ENCODE assay signal across 22 mouse cellular contexts in the genomic region with DNA sequence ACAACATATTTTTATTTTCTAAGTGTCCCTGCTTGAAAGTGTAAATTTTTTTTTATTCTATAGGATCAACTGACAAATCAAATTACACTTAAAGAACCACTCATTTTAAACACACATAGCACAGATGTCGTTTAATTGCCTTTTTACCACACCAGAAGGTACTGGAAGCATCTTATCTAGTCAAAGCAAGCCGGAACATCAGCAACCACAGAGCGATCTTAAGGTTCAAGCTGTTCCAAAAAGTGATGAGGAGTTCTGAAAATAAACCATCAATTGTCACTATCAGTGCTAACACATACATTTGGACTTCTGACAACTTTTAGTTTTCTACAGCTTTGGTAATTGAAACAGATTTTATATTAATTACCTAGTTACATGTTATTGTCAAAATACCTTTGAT. TPM values are rescaled to one million over a fixed set of nuclear protein-coding genes. Genes with fewer than 3 reads are reported as not detected.
DNase-seq lines count a peak whose midpoint lies in the region; ATAC-seq and TF ChIP-seq lines count a peak whose summit lies in the region.
"Had no signal": no experiment of that assay in that cellular context is flagged by ENCODE, and none has a peak within 500 bp of the region (broad histone marks: within the 10 kb centered on the region; RNA-seq: fewer than 3 reads in every experiment).

No protein-coding gene starts in this region.

- no peaks in the 10 kb centered on the region for H3K79me2 ChIP-seq in MEL (ENCODE audit: control insufficient read depth, insufficient read depth, low read length, poor library complexity)

- TF ChIP-seq RAD21 in MEL (IDR thresholded peaks at IDR 0.05; ENCODE audit: low read depth, low read length), result no peak

- TF ChIP-seq EP300 in MEL (IDR thresholded peaks at IDR 0.05; ENCODE audit: low read depth in 1 of 2, low read length in 2 of 2), result peak; percentile 52 to 69; a peak in 3 of 4 replicates

- TF ChIP-seq CTCF in layer of hippocampus, adult 2 months (conservative IDR thresholded peaks at IDR 0.05), result no peak
- TF ChIP-seq CTCF in MEL (IDR thresholded peaks at IDR 0.05 in 2 of 3, conservative IDR thresholded peaks at IDR 0.05 in 1 of 3; ENCODE audit: control insufficient read depth in 1 of 3, insufficient read depth in 1 of 3, low read depth in 2 of 3, low read length in 3 of 3, poor library complexity in 1 of 3, severe bottlenecking in 1 of 3), result no peak

- H3K9ac ChIP-seq in MEL (ENCODE audit: control insufficient read depth, low read depth, low read length, poor library complexity, severe bottlenecking), result no peak overlapping the region
- H3K9ac ChIP-seq in midbrain, embryonic 14.5 days (replicated peaks; ENCODE audit: low read length), result no peak overlapping the region
- H3K9ac ChIP-seq: forebrain, embryonic 13.5 days; hindbrain, embryonic 12.5 days; hindbrain, embryonic 15.5 days had no signal

- no peaks in the 10 kb centered on the region for H3K9me3 ChIP-seq in MEL (replicated peaks; ENCODE audit: insufficient read depth, low read length)
- no peaks in the 10 kb centered on the region for H3K9me3 ChIP-seq in midbrain, embryonic 14.5 days (ENCODE audit: control insufficient read depth, low read length)
- H3K9me3 ChIP-seq: forebrain, embryonic 10.5 days; forebrain, embryonic 13.5 days; hindbrain, embryonic 12.5 days; hindbrain, embryonic 15.5 days had no signal

- WGBS in midbrain, embryonic 14.5 days, result 97% methylated on average over 3 of the region's 3 CpGs

- H3K4me3 ChIP-seq in layer of hippocampus, adult 2 months, result no peak overlapping the region
- H3K4me3 ChIP-seq in MEL (ENCODE audit: control insufficient read depth in 1 of 2, insufficient read depth in 1 of 2, low read depth in 2 of 2, low read length in 2 of 2), result no peak overlapping the region
- H3K4me3 ChIP-seq in midbrain, embryonic 14.5 days (replicated peaks; ENCODE audit: low read depth, low read length), result no peak overlapping the region
- H3K4me3 ChIP-seq: forebrain, embryonic 10.5 days; forebrain, embryonic 13.5 days; gastrocnemius, adult 2 months; hindbrain, embryonic 12.5 days; hindbrain, embryonic 15.5 days had no signal

- TF ChIP-seq POLR2A in MEL (IDR thresholded peaks at IDR 0.05; ENCODE audit: control insufficient read depth in 1 of 2, insufficient read depth in 1 of 2, low read depth in 1 of 2, low read length in 2 of 2, poor library complexity in 1 of 2), result no peak

- H3K4me1 ChIP-seq in MEL (ENCODE audit: control insufficient read depth in 1 of 2, insufficient read depth in 2 of 2, low read length in 2 of 2), result no peaks in the 10 kb centered on the region
- no peaks in the 10 kb centered on the region; the same call in 1 of the 2 replicates for H3K4me1 ChIP-seq in midbrain, embryonic 14.5 days (ENCODE audit: control insufficient read depth, insufficient read depth, low read length)
- H3K4me1 ChIP-seq: forebrain, embryonic 10.5 days; forebrain, embryonic 13.5 days; hindbrain, embryonic 15.5 days had no signal

- peak; percentile 45; the same call in 1 of the 2 replicates for ATAC-seq in common myeloid progenitor, adult 5-6 weeks (replicated peaks; ENCODE audit: low read depth, poor library complexity, severe bottlenecking)
- no peak for ATAC-seq in midbrain, embryonic 14.5 days (ENCODE audit: low FRiP score, low TSS enrichment)
- ATAC-seq: forebrain, embryonic 13.5 days; forebrain, embryonic 16.5 days; Patski had no signal

- peak overlapping the region; percentile 54; the same call in 1 of the 2 replicates for H3K27ac ChIP-seq in layer of hippocampus, adult 2 months
- no peak overlapping the region for H3K27ac ChIP-seq in MEL (ENCODE audit: control insufficient read depth, low read depth, low read length)
- no peak overlapping the region for H3K27ac ChIP-seq in midbrain, embryonic 14.5 days (replicated peaks; ENCODE audit: low read depth, low read length)
- H3K27ac ChIP-seq: forebrain, embryonic 10.5 days; forebrain, embryonic 13.5 days; gastrocnemius, adult 2 months; hindbrain, embryonic 12.5 days; hindbrain, embryonic 15.5 days had no signal

- DNase-seq in layer of hippocampus, adult 2 months (ENCODE audit: low spot score in 2 of 2), result peak in 1 of 2 experiments; percentile 14
- DNase-seq in layer of hippocampus, adult 9-10 months (ENCODE audit: low spot score), result no peak
- peak; percentile 25 for DNase-seq in MEL (ENCODE audit: low read depth, low spot score)
- no peak for DNase-seq in midbrain, embryonic 14.5 days
- no peak for DNase-seq in urinary bladder, postnatal 36 days (ENCODE audit: low spot score in 2 of 2)
- DNase-seq: adrenal gland, postnatal 10 days; adrenal gland, postnatal 36 days; cerebellum, adult 11-12 months; cerebellum, adult 8-10 months; cerebellum, postnatal 10 days; cerebellum, postnatal 36 days; gastrocnemius, adult 2 months; gastrocnemius, postnatal 14 days; heart, adult 11 months had no signal

- H3K4me2 ChIP-seq in midbrain, embryonic 14.5 days (ENCODE audit: low read length), result no peak overlapping the region
- H3K4me2 ChIP-seq: forebrain, embryonic 13.5 days; heart, embryonic 11.5 days; hindbrain, embryonic 12.5 days; hindbrain, embryonic 15.5 days had no signal

- peaks cover 5 to 9% of the 10 kb centered on the region in 2 experiments for H3K36me3 ChIP-seq in MEL (ENCODE audit: control insufficient read depth in 1 of 2, insufficient read depth in 2 of 2, low read length in 2 of 2)
- H3K36me3 ChIP-seq in midbrain, embryonic 14.5 days (ENCODE audit: control insufficient read depth, insufficient read depth, low read length), result peaks cover 46% of the 10 kb centered on the region

- no peaks in the 10 kb centered on the region for H3K27me3 ChIP-seq in MEL (ENCODE audit: control insufficient read depth in 1 of 2, insufficient read depth in 2 of 2, low read length in 2 of 2)
- H3K27me3 ChIP-seq in midbrain, embryonic 14.5 days (ENCODE audit: control insufficient read depth, insufficient read depth, low read length), result no peaks in the 10 kb centered on the region
- H3K27me3 ChIP-seq: forebrain, embryonic 13.5 days; hindbrain, embryonic 12.5 days; hindbrain, embryonic 15.5 days; Patski had no signal

TF ChIP-seq in MEL, 35 proteins besides CTCF, POLR2A, EP300 and RAD21:
- no peak for TF ChIP-seq ZC3H11A (IDR thresholded peaks at IDR 0.05; ENCODE audit: low read depth, low read length)
- TF ChIP-seq USF1 (IDR thresholded peaks at IDR 0.05; ENCODE audit: low read depth, low read length), result no peak
- no peak for TF ChIP-seq ZNF384 (IDR thresholded peaks at IDR 0.05; ENCODE audit: low read depth, low read length)
- TF ChIP-seq MEF2A (IDR thresholded peaks at IDR 0.05; ENCODE audit: extremely low read depth, insufficient replicate concordance, low read depth, low read length, poor library complexity, severe bottlenecking), result peak; percentile 68; the same call in 1 of the 2 replicates
- TF ChIP-seq KAT2A (conservative IDR thresholded peaks at IDR 0.05; ENCODE audit: low read depth, low read length), result no peak
- no peak for TF ChIP-seq GABPA (IDR thresholded peaks at IDR 0.05; ENCODE audit: low read depth, low read length)
- no peak for TF ChIP-seq ZMIZ1 (IDR thresholded peaks at IDR 0.05; ENCODE audit: low read depth, low read length)
- TF ChIP-seq RCOR1 (IDR thresholded peaks at IDR 0.05; ENCODE audit: low read depth, low read length), result peak; percentile 57
- peak; percentile 56 for TF ChIP-seq ETS1 (IDR thresholded peaks at IDR 0.05; ENCODE audit: low read depth, low read length)
- TF ChIP-seq TCF12 (IDR thresholded peaks at IDR 0.05; ENCODE audit: low read depth, low read length), result peak; percentile 85
- no peak for TF ChIP-seq POLR2AphosphoS5 (IDR thresholded peaks at IDR 0.05; ENCODE audit: borderline replicate concordance, low read depth, low read length)
- TF ChIP-seq GATA1 (IDR thresholded peaks at IDR 0.05; ENCODE audit: low read depth, low read length), result peak; percentile 37; the same call in 1 of the 2 replicates
- TF ChIP-seq POLR2AphosphoS2 (IDR thresholded peaks at IDR 0.05; ENCODE audit: low read length), result no peak
- TF ChIP-seq BHLHE40 (IDR thresholded peaks at IDR 0.05; ENCODE audit: borderline replicate concordance, low read depth, low read length), result no peak
- TF ChIP-seq MYC (IDR thresholded peaks at IDR 0.05; ENCODE audit: low read depth, low read length), result no peak
- TF ChIP-seq TAL1 (IDR thresholded peaks at IDR 0.05; ENCODE audit: low read length), result peak; percentile 19; the same call in 1 of the 2 replicates
- no peak for TF ChIP-seq MAZ (IDR thresholded peaks at IDR 0.05; ENCODE audit: low read depth, low read length)

RNA-seq across cellular contexts. Expression of a gene that starts 48.7 kb away (rescaled TPM):
- 10 to 100 TPM; 36.4 to 36.8 TPM for total RNA-seq in layer of hippocampus, adult 2 months (2021)
- 73.7 and 76.7 TPM in 2 replicates for total RNA-seq in MEL (2012; rRNA removed)
- polyA plus RNA-seq in MEL (2012; ENCODE audit: insufficient read depth in 1 of 2, insufficient read length in 2 of 2, low read depth in 1 of 2, low replicate concordance in 2 of 2, missing spikeins in 1 of 2), result 100 to 1,000 TPM; 114 to 189 TPM
- 190 and 198 TPM in 2 replicates for total RNA-seq in common myeloid progenitor, adult 5-6 weeks (2017)
- 49.0 and 90.9 TPM in 2 replicates for polyA plus RNA-seq in midbrain, embryonic 14.5 days (2014; fragmentation: Nextera tagmentation; extraction: Ambion mirVana)
